Mouse (Mus musculus) leukemia stem cell, adult 10-12 weeks (primary cell): Measurements from ENCODE around the gene 2010005H15Rik. TPM values are rescaled to one million over a fixed set of nuclear protein-coding genes. Genes with fewer than 3 reads are reported as not detected.

Source experiments
- polyA plus RNA-seq: library from polyadenylated mRNA; stranded (reverse); fragments of >175 nt; gene quantifications from 2 replicates; pipeline ENCODE4 v1.2.3, GENCODE M21; 2012; ENCODE audit warnings: low replicate concordance

The 2010005H15Rik gene
- not detected in 2 replicates for polyA plus RNA-seq

GRCm38 (mm10) chr16:36221168-36221567 lies at the start of gene 2010005H15Rik:
Gene 2010005H15Rik, plus strand, starts transcription at chr16:36221468.

GRCm38 (mm10) chr16:36183912-36184311 lies 37.4 kb upstream of the 2010005H15Rik start, which contains the start of gene Gm5483:
Gene Gm5483, plus strand, starts transcription at chr16:36184212.

GRCm38 (mm10) chr16:36209967-36210453 lies 11.3 kb upstream of the 2010005H15Rik start, which contains the start of gene Gm5416:
Gene Gm5416, plus strand, starts transcription at chr16:36210403.

GRCm38 (mm10) chr16:36276796-36277195 lies 55.5 kb downstream of the 2010005H15Rik start, which contains the start of gene Stfa1:
Gene Stfa1, plus strand, starts transcription at chr16:36276951.

Other genes starting within 250 kb of the 2010005H15Rik start
- gene Kpna1, start 242.7 kb upstream of the 2010005H15Rik start, polyA plus RNA-seq, result 26.0 and 35.9 TPM in 2 replicates
- gene Wdr5b, start 180.3 kb upstream of the 2010005H15Rik start, polyA plus RNA-seq, result 0.10 and 1.1 TPM in 2 replicates
- gene Fam162a, start 149.9 kb upstream of the 2010005H15Rik start, polyA plus RNA-seq, result 13.2 and 20.5 TPM in 2 replicates
- 1.9 and 4.1 TPM in 2 replicates for gene Ccdc58, start 149.8 kb upstream of the 2010005H15Rik start, polyA plus RNA-seq
- gene Csta1, start 90.2 kb upstream of the 2010005H15Rik start, polyA plus RNA-seq, result not detected in 2 replicates
- gene Stfa2l1, start 64.7 kb upstream of the 2010005H15Rik start, polyA plus RNA-seq, result not detected in 2 replicates
- not detected in 2 replicates for gene Gm5483, start 37.3 kb upstream of the 2010005H15Rik start, polyA plus RNA-seq
- not detected in 2 replicates for gene Gm5416, start 11.1 kb upstream of the 2010005H15Rik start, polyA plus RNA-seq
- gene Stfa1, start 55.5 kb downstream of the 2010005H15Rik start, polyA plus RNA-seq, result not detected in 2 replicates
- gene BC117090, start 112.9 kb downstream of the 2010005H15Rik start, polyA plus RNA-seq, result not detected in 2 replicates
- not detected in 2 replicates for gene BC100530, start 146.3 kb downstream of the 2010005H15Rik start, polyA plus RNA-seq
- gene Stfa2, start 187.0 kb downstream of the 2010005H15Rik start, polyA plus RNA-seq, result not detected in 2 replicates
- gene Stfa3, start 233.9 kb downstream of the 2010005H15Rik start, polyA plus RNA-seq, result not detected in 2 replicates